Mouse (Mus musculus) adrenal gland, adult 2 months (tissue): ENCODE data around the gene Bglap2. TPM values are rescaled to one million over a fixed set of nuclear protein-coding genes. Genes with fewer than 3 reads are reported as not detected.
A peak's percentile ranks its signal among the peaks of the same experiment; 100 is the strongest.
"Not testable (repeated sequence)": the region's sequence is repeated elsewhere in the genome, so short reads cannot be mapped to it uniquely, and the experiment has no call there.

Experiments used
- DNase-seq: peaks from one replicate; pipeline ENCODE4 v3.0.0; 2021
- polyA plus RNA-seq: library from polyadenylated mRNA; depleted of rRNA; stranded (reverse); fragments of >200 nt; gene quantifications from 2 replicates; pipeline ENCODE4 v1.2.3, GENCODE M21; 2012
- total RNA-seq, 2 experiments: library from RNA; stranded (reverse); gene quantifications; 2 replicates each; pipeline ENCODE4 v1.2.3; 2021

The Bglap2 gene
- total and polyA plus RNA-seq, 3 experiments, result 0.28 to 2.2 TPM; not detected in 1

DNA sequence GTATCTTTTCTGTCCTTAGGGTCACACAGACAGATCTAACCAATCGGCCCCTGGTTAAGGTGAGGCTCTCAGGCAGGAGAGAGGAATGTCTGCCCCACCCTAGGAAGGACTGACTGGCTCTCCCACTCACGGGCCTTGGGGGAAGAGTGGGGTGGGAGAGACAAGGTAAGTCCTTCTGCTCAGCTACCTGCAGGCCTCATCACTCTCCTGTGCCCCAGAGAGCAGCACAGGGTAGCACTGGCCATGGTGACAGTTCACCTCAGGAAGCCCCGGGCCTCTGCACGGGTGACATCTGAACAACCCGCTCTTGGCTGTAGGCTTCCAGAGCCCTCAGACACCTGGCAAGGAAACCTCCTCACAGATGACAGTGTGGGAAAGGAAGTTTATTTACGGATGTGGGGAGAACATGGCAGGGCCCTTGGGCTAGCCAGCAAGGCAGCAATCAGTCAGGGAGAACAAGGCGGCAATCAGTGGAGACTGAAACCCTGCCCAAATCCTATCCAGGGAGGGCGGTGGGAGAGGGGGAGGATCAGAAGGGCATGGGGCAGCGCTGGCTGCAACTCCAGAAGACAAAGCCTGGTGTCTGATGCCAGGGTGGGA lies 15.4 kb upstream of the Bglap2 start:
- DNase-seq, result no peak

DNA sequence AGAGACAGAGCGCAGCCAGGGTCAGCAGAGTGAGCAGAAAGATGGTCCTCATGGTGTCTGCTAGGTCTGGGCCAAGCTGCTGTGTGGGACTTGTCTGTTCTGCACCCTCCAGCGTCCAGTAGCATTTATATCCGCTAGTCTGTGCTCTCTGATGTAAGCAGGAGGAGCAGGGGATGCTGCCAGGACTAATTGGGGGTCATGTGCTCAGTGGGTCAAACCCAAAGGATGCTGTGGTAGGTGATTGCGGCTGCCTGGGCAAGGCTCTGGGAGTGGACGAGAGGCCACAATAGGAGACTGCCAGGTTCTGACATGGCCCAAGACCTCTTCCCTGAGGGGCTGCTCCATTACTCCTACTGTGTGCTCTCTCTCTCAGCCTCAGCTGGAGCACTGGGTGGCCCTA lies 5.9 kb upstream of the Bglap2 start, which contains the start of gene Bglap:
Bglap (minus strand) TSS at position 101 of the 400 bp plus-strand sequence.
- DNase-seq, result no peak

DNA sequence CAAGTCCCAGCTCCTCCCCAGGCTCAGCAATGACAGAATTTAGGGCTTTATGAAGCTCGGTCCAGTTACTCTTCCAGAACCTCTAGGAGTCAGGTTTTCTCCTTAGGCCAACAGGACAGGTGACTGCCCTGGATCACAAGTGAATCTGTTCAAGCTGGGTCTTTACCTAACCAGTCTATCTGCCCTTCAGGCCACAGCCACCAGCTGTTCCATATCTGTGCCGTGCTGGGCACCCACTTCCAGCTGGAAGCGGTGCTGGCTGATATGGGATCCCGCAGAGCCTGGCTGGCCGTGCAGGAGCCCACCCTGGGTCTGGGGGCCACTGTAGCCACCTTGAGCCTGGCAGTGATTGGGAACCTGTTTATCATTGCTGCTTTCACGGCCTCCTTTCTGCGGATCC lies 3.9 kb upstream of the Bglap2 start:
- DNase-seq, result not testable (repeated sequence)

DNA sequence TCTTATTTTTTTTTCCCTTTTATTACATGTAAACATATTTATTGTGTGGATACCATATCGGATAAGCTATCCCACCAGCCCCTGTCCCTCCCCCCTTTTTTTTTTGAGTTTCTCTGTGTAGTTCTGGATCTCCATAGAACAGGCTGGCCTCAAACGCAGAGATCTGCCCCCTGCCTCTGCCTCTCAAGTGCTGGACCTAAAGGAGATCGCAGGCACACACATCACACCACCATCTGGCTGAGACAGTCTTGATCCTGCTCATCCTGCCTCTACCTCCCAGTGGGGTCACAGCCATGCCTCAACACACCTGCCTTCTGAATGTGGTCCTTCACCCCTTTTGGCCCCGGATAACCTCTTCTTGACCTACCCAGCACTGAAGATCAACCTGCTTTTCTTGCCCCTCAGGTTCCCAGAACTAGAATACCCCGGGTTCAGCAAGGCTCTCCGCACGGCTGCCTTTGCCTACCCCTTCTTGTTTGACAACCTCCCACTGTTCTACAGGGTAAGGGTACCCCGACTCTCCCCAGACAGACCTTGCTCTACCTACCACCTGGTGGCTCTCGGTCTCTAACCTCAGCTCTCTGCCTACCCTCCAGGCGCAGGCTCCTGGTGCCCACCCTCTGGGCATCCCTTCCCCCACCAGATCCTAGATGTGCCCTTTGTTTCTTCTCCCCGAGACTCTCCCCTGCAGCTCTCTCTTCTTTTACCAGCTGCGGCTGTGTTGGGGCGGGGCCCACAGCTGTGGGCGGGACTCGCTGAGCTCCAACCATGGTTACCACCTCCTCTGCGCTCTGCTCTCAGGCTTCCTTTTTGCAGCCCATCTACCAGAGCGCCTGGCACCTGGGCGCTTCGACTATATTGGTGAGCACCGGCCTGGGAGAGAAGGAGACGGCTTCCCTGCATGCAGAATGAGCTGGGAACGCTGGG lies 3.2 kb upstream of the Bglap2 start:
- peak; percentile 38 for DNase-seq

- not testable (repeated sequence) for DNase-seq
These were observed 1.9 kb downstream of the Bglap2 start for GRCm38 (mm10) chr3:88376644-88377043.

DNA sequence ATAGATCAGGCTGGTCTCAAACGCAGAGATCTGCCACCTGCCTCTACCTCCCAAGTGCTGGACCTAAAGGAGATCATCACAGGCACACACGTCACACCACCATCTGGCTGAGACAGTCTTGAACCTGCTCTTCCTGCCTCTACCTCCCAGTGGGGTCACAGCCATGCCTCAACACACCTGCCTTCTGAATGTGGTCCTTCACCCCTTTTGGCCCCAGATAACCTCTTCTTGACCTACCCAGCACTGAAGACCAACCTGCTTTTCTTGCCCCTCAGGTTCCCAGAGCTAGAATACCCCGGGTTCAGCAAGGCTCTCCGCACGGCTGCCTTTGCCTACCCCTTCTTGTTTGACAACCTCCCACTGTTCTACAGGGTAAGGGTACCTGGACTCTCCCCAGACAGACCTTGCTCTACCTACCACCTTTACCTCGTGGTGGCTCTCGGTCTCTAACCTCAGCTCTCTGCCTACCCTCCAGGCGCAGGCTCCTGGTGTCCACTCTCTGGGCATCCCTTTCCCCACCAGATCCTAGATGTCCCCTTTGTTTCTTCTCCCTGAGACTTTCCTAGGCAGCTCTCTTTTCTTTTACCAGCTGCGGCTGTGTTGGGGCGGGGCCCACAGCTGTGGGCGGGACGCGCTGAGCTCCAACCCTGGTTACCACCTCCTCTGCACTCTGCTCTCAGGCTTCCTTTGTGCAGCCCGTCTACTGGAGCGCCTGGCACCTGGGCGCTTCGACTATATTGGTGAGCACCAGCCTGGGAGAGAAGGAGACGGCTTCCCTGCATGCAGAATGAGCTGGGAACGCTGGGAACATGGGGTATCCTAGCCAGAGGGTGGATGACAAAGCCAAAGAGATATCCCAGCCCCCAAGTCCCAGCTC lies 2.5 kb downstream of the Bglap2 start:
- DNase-seq, result peak; percentile 32

DNA sequence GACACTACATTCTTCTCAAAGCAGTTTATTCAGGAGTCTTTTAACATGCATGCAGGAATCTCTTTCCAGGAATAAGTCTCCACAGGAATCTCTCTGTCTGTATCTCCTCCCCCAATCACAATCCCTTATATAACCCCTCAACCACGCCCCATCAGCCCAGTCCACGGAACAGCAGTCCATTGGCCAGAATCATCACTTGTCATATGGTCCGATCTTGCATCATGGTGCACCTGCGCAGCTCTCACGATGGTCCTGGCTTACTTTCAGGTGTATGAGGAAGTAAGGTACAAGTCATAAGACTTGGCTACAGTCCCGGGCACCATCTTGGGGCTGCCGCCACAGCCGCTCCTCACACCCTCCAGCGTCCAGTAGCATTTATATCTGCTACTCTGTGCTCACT lies 5.9 kb downstream of the Bglap2 start, which contains the start of gene Bglap3:
Bglap3 (minus strand) TSS at position 101 of the 400 bp plus-strand sequence.
- DNase-seq, result not testable (repeated sequence)

- DNase-seq, result not testable (repeated sequence)
These were observed 10.0 kb downstream of the Bglap2 start for GRCm38 (mm10) chr3:88368511-88368910.

DNA sequence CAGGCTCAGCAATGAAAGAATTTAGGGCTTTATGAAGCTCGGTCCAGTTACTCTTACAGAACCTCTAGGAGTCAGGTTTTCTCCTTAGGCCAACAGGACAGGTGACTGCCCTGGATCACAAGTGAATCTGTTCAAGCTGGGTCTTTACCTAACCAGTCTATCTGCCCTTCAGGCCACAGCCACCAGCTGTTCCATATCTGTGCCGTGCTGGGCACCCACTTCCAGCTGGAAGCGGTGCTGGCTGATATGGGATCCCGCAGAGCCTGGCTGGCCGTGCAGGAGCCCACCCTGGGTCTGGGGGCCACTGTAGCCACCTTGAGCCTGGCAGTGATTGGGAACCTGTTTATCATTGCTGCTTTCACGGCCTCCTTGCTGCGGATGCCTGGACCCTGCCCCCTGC lies 11.0 kb downstream of the Bglap2 start:
- DNase-seq, result not testable (repeated sequence)

DNA sequence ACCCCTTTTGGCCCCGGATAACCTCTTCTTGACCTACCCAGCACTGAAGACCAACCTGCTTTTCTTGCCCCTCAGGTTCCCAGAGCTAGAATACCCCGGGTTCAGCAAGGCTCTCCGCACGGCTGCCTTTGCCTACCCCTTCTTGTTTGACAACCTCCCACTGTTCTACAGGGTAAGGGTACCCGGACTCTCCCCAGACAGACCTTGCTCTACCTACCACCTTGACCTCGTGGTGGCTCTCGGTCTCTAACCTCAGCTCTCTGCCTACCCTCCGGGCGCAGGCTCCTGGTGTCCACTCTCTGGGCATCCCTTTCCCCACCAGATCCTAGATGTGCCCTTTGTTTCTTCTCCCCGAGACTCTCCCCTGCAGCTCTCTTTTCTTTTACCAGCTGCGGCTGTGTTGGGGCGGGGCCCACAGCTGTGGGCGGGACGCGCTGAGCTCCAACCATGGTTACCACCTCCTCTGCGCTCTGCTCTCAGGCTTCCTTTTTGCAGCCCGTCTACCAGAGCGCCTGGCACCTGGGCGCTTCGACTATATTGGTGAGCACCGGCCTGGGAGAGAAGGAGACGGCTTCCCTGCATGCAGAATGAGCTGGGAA lies 11.6 kb downstream of the Bglap2 start:
- peak; percentile 53 for DNase-seq

- DNase-seq, result no peak
These were observed 12.7 kb downstream of the Bglap2 start for GRCm38 (mm10) chr3:88365705-88366361.

DNA sequence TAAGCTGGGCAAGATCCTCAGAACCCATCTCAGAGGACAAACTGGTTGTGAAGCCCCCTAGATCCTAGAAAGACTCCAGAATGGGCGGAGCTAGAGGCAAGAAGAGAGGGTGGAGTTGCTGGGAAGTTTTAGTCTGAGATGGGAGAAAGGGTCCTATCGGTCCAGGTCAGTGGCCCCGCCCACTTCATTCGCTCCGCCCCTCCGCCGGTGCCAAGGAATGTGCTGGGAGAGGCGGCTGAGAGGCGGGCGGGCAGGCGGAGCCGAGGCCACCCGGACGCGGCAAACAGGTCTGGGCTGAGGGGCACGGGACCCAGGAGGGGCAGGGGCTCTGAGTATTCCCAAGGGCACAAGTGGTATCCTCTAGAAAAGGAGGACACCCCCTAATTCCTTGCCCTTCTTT lies 14.2 kb downstream of the Bglap2 start, which contains the start of gene Paqr6:
Paqr6 (plus strand) TSS at position 248 of the 400 bp plus-strand sequence.
- DNase-seq, result peak; percentile 66

DNA sequence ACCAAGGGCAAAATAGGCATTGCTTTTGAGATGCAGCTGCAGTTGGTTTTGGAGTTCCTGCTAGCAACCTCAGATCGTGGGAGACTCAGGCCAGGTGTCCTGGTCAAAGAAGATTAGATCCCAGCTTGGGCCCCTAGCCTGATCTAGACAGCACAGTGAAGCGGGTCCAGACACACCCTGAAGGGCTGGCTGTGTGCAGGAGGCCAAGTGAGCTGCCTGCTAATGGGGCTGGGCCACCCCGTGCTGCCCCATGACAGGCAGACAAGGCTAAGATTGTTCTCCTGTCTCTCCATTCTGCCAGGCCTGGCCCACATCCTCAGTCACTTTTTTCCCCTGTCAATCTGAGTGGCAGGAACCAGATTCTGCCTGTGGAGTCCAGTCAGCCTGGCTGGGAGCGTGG lies 14.8 kb downstream of the Bglap2 start:
- DNase-seq, result no peak

DNA sequence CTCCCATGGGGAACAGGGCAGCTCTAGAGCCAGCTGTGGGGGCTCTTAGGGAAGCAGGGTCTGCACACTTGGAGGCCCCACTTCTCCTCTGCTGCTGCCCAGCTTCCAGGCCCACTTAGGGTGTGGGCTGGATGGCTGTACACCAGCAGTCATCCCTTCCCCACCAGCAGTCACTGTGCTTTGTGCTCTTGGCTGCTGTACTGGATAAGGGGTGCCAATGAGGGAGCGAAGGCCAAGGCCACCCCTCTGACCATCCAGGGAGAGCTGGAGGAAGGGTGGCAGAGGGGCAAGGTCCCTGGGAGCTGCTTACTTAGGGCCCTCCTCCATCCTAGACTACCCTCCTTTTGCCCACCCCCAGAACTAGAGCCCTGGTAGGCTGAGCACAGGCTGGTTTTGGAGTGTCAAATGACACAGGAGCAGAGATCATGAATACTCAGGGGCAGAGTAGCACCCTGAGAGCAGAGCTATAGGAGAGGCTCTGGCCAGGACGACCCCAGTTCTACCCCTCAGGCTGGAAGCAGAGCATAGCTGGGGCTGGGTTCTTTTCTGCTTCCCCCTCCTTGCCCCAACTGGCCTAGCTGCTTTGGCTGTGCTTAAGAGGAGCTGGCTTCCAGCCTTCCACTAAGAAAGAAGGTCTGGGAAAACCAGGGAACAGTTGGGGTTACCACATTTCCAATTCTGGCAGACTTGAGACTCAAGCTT lies 16.7 kb downstream of the Bglap2 start:
- DNase-seq, result no peak

- no peak for DNase-seq
These were observed 17.4 kb downstream of the Bglap2 start for GRCm38 (mm10) chr3:88361096-88361495.

DNA sequence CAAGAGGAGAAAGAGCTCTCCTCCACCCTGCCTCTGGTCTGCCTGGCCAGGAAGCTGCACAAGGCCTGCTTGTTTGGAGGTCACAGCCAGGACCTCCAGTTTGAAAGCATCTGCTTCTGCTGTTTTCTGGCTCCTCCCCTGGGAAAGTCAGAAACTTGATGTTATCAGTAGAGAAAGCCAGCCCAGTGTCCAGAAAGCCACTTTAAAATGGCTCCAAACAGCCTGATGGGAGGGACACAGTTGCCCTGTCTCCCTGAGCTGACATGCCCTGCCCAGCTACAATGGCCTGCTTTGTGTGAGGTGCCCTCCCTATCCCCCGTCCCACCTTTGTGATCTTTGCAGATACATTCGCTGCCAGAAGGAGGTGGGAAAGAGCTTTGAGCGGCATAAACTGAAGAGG lies 18.5 kb downstream of the Bglap2 start:
- no peak for DNase-seq

DNA sequence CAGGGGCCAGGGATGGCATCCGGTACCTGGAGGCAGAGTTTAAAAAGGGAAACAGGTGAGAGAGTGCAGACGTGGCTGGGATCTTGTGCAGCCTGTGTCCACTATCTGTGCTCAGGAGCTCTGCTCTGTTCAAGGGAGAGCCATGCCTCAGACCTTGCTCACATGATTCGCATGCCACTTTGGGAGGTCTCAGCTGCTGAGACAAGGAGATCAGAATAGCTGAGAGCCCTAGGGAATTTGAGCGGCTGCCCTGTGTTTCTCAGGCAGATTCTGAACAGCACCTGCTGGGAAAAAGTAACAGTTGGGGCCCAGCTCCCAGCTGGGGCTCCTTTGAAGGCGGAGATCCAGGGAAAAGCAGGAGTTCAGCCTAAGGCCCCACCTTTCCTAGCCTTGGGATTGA lies 18.9 kb downstream of the Bglap2 start:
- DNase-seq, result no peak

DNA sequence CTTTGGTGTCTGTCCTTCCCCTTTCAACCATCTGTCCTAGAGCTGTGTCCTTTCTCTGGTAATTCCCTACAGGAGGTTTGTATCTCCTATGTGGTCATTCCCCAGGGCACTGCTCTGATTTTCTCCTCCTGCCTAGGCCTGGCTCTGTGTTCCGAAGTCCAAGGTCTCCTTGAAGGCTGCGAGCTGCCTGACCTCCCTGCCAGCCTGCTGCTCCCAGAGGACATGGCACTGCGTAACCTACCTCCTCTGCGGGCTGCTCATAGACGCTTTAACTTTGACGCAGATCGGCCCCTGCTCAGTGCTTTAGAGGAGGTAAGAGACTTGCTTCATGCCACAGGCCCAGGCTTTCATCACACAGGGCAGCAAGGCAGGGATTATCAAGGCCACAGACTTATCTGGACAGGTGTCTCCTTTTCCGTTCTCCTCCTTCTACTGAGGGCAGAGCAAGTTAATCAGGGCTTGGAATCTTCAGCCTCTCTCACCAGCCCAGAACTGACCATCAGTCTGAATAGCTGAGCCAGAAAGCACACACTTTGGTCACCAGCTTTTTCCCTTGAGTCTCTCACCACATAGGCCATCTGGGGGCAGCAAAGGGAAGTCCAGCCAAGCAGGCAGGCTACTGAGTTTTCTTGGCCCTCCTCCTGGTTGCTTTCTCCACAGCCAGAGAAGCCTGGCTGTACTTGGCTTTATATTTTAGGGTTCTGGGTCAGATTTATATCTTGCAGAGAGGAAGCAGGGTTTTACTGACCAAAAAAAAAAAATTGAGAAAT lies 23.9 kb downstream of the Bglap2 start:
- DNase-seq, result peak; percentile 76

DNA sequence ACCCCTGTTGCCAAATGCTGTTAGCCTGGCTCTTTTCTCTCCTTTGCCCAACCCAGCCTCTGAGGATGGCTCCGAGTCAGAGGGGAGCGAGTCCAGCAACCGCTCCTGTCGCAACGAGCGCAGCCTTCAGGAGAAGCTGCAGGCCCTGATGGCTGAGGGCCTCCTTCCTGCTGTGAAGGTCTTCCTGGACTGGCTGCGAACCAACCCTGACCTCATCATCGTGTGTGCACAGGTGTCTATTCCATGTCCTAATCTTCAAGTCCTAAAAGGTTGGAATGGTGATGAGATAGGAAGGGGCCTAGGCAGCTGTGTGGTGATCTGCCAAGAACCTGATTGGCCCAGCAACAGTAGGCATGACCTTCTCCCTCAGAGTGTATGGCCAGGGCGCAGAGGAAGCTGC lies 25.6 kb downstream of the Bglap2 start:
- DNase-seq, result no peak

- no peak for DNase-seq
These were observed 27.8 kb downstream of the Bglap2 start for GRCm38 (mm10) chr3:88350732-88351131.
